Mouse (Mus musculus): ENCODE measurements around the gene Ppargc1a. TPM values are rescaled to one million over a fixed set of nuclear protein-coding genes. Genes with fewer than 3 reads are reported as not detected.

Gene Ppargc1a
- polyA plus RNA-seq (2012; rRNA removed), result 23.0 and 23.1 TPM in 2 replicates

GRCm38 (mm10) chr5:51567659-51568058 is at the start of gene Ppargc1a:
Ppargc1a (minus strand) TSS chr5:51567726.
- TF ChIP-seq POLR2A (IDR thresholded peaks at IDR 0.05; ENCODE audit: low read depth, low read length), result no peak
- TF ChIP-seq CTCF (conservative IDR thresholded peaks at IDR 0.05; ENCODE audit: insufficient read depth, insufficient read length, low read depth, low read length), result no peak
- Histone ChIP-seq H3K4me3 (ENCODE audit: insufficient read depth, low read depth, low read length) (no peak within 1 kb of the TSS), H3K4me1 (ENCODE audit: control insufficient read depth, insufficient read depth, low read length) (peaks cover 3% of the 10 kb centered on the region; the same call in 1 of the 2 replicates), H3K27ac (ENCODE audit: insufficient read depth, low read depth, low read length) (peak within 1 kb of the TSS; percentile 59), H3K36me3 (ENCODE audit: control insufficient read depth, insufficient read depth, low read length) (no peaks in the 10 kb centered on the region), H3K27me3 (replicated peaks; ENCODE audit: control insufficient read depth, insufficient read depth, low read length) (no peaks in the 10 kb centered on the region)
- 27% methylated on average over 6 of the region's 6 CpGs for WGBS
- no peak for DNase-seq

GRCm38 (mm10) chr5:51616877-51617276 is 49.4 kb upstream of the Ppargc1a start:
- TF ChIP-seq POLR2A (IDR thresholded peaks at IDR 0.05; ENCODE audit: low read depth, low read length) (no peak), CTCF (conservative IDR thresholded peaks at IDR 0.05; ENCODE audit: insufficient read depth, insufficient read length, low read depth, low read length) (no peak)
- Histone ChIP-seq H3K4me1 (ENCODE audit: control insufficient read depth, insufficient read depth, low read length) (no peaks in the 10 kb centered on the region), H3K27me3 (replicated peaks; ENCODE audit: control insufficient read depth, insufficient read depth, low read length) (no peaks in the 10 kb centered on the region), H3K27ac (ENCODE audit: insufficient read depth, low read depth, low read length) (no peak overlapping the region), H3K4me3 (ENCODE audit: insufficient read depth, low read depth, low read length) (no peak overlapping the region), H3K36me3 (ENCODE audit: control insufficient read depth, insufficient read depth, low read length) (no peaks in the 10 kb centered on the region)
- 58% methylated on average over 1 of the region's 1 CpGs for WGBS
- DNase-seq, result peak; percentile 59

- no peaks in the 10 kb centered on the region for H3K36me3 ChIP-seq (ENCODE audit: control insufficient read depth, insufficient read depth, low read length)
- H3K4me1 ChIP-seq (ENCODE audit: control insufficient read depth, insufficient read depth, low read length), result peaks cover 5% of the 10 kb centered on the region; the same call in 1 of the 2 replicates
- no peak overlapping the region for H3K4me3 ChIP-seq (ENCODE audit: insufficient read depth, low read depth, low read length)
- 89% methylated on average over 4 of the region's 4 CpGs for WGBS
- no peak overlapping the region for H3K27ac ChIP-seq (ENCODE audit: insufficient read depth, low read depth, low read length)
- TF ChIP-seq POLR2A (IDR thresholded peaks at IDR 0.05; ENCODE audit: low read depth, low read length), result no peak
- TF ChIP-seq CTCF (conservative IDR thresholded peaks at IDR 0.05; ENCODE audit: insufficient read depth, insufficient read length, low read depth, low read length), result no peak
- DNase-seq, result no peak
- no peaks in the 10 kb centered on the region for H3K27me3 ChIP-seq (replicated peaks; ENCODE audit: control insufficient read depth, insufficient read depth, low read length)
Observed at GRCm38 (mm10) chr5:51612049-51612448, 44.5 kb upstream of the Ppargc1a start.

- H3K27me3 ChIP-seq (replicated peaks; ENCODE audit: control insufficient read depth, insufficient read depth, low read length), result no peaks in the 10 kb centered on the region
- WGBS, result 66% methylated on average over 6 of the region's 6 CpGs
Observed at GRCm38 (mm10) chr5:51607686-51608480, 40.4 kb upstream of the Ppargc1a start.

GRCm38 (mm10) chr5:51599549-51599948 is 32.0 kb upstream of the Ppargc1a start:
- no peak for DNase-seq

More at GRCm38 (mm10) chr5:51607686-51608480, 40.4 kb upstream of the Ppargc1a start:
- Histone ChIP-seq H3K4me1 (ENCODE audit: control insufficient read depth, insufficient read depth, low read length) (peaks cover 5% of the 10 kb centered on the region; the same call in 1 of the 2 replicates), H3K4me3 (ENCODE audit: insufficient read depth, low read depth, low read length) (no peak overlapping the region), H3K27ac (ENCODE audit: insufficient read depth, low read depth, low read length) (no peak overlapping the region), H3K36me3 (ENCODE audit: control insufficient read depth, insufficient read depth, low read length) (no peaks in the 10 kb centered on the region)
- peak; percentile 61 for DNase-seq
- TF ChIP-seq CTCF (conservative IDR thresholded peaks at IDR 0.05; ENCODE audit: insufficient read depth, insufficient read length, low read depth, low read length), result no peak

GRCm38 (mm10) chr5:51595644-51596043 is 28.1 kb upstream of the Ppargc1a start:
- peak; percentile 52 for DNase-seq
- WGBS, result 73% methylated on average over 9 of the region's 9 CpGs
- no peak overlapping the region for H3K27ac ChIP-seq (ENCODE audit: insufficient read depth, low read depth, low read length)
- peaks cover 4% of the 10 kb centered on the region; the same call in 1 of the 2 replicates for H3K4me1 ChIP-seq (ENCODE audit: control insufficient read depth, insufficient read depth, low read length)
- H3K36me3 ChIP-seq (ENCODE audit: control insufficient read depth, insufficient read depth, low read length), result no peaks in the 10 kb centered on the region
- H3K27me3 ChIP-seq (replicated peaks; ENCODE audit: control insufficient read depth, insufficient read depth, low read length), result no peaks in the 10 kb centered on the region
- no peak overlapping the region for H3K4me3 ChIP-seq (ENCODE audit: insufficient read depth, low read depth, low read length)
- no peak for TF ChIP-seq CTCF (conservative IDR thresholded peaks at IDR 0.05; ENCODE audit: insufficient read depth, insufficient read length, low read depth, low read length)
- no peak for TF ChIP-seq POLR2A (IDR thresholded peaks at IDR 0.05; ENCODE audit: low read depth, low read length)

More at GRCm38 (mm10) chr5:51599549-51599948, 32.0 kb upstream of the Ppargc1a start:
- Histone ChIP-seq H3K36me3 (ENCODE audit: control insufficient read depth, insufficient read depth, low read length) (no peaks in the 10 kb centered on the region), H3K27ac (ENCODE audit: insufficient read depth, low read depth, low read length) (no peak overlapping the region), H3K27me3 (replicated peaks; ENCODE audit: control insufficient read depth, insufficient read depth, low read length) (no peaks in the 10 kb centered on the region), H3K4me3 (ENCODE audit: insufficient read depth, low read depth, low read length) (no peak overlapping the region), H3K4me1 (ENCODE audit: control insufficient read depth, insufficient read depth, low read length) (no peaks in the 10 kb centered on the region)
- 84% methylated on average over 6 of the region's 6 CpGs for WGBS
- no peak for TF ChIP-seq CTCF (conservative IDR thresholded peaks at IDR 0.05; ENCODE audit: insufficient read depth, insufficient read length, low read depth, low read length)
- no peak for TF ChIP-seq POLR2A (IDR thresholded peaks at IDR 0.05; ENCODE audit: low read depth, low read length)

GRCm38 (mm10) chr5:51592206-51592605 is 24.7 kb upstream of the Ppargc1a start:
- H3K27me3 ChIP-seq (replicated peaks; ENCODE audit: control insufficient read depth, insufficient read depth, low read length), result no peaks in the 10 kb centered on the region
- H3K27ac ChIP-seq (ENCODE audit: insufficient read depth, low read depth, low read length), result peak overlapping the region; percentile 98
- H3K4me3 ChIP-seq (ENCODE audit: insufficient read depth, low read depth, low read length), result no peak overlapping the region
- 35% methylated on average over 5 of the region's 5 CpGs for WGBS
- peak; percentile 59 for DNase-seq
- peaks cover 4% of the 10 kb centered on the region; the same call in 1 of the 2 replicates for H3K4me1 ChIP-seq (ENCODE audit: control insufficient read depth, insufficient read depth, low read length)
- TF ChIP-seq CTCF (conservative IDR thresholded peaks at IDR 0.05; ENCODE audit: insufficient read depth, insufficient read length, low read depth, low read length) (no peak), POLR2A (IDR thresholded peaks at IDR 0.05; ENCODE audit: low read depth, low read length) (no peak)
- no peaks in the 10 kb centered on the region for H3K36me3 ChIP-seq (ENCODE audit: control insufficient read depth, insufficient read depth, low read length)

All from kidney, adult 2 months (tissue).